Mouse (Mus musculus): ENCODE results near the gene Pcnt.

Gene Pcnt

DNA sequence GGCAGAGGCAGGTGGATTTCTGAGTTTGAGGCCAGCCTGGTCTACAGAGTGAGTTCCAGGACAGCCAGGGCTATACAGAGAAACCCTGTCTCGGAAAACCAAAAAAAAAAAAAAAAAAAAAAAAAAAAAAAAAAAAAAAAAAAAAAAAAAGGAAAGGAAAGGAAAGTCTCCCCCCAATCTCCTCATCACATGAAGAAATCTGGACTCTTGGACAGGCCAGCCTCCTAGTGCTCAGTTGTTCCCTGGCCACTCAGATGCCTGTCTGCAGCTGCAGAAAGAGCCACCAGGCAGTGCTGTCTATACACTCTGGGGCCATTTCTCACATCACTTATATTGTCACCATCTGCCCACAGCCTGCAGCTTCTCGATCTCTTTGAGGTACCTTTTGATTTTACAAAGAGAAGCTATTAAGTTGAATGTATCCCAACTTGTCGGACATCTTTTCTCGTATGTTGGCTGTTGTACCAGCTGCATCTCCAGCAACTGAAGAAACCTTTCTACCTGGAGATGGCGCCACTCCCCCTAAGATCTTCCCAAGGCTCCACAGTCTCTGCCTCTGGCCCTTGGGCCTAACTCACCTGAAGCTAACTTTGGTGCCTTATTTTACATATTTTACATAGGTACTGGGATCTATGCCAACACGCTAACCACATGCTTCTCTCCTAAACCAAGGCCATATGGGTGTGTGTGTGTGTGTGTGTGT is 116.1 kb downstream of the Pcnt start:
- no peak for ATAC-seq (ENCODE audit: insufficient number of reproducible peaks, low FRiP score, low TSS enrichment)

DNA sequence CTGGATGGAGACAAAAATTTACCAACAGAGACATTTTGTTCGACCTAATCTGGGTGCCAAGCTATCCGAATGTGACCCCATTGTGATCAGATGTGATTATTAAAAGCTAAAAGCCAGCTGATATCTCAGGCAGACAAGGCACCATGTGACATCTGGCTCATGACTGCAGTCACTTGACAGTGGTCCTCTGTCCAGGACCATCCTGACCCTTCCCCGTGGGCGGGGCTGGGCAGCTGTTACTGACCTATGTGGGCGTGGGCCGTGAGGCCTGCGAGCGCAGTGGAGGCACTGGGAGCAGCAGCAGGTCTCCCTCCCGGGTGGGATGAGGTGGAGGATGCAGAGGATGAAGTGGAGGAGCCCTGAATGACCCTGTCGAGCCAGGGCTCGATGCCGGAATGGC is 125.0 kb downstream of the Pcnt start:
- ATAC-seq (ENCODE audit: insufficient number of reproducible peaks, low FRiP score, low TSS enrichment), result no peak

DNA sequence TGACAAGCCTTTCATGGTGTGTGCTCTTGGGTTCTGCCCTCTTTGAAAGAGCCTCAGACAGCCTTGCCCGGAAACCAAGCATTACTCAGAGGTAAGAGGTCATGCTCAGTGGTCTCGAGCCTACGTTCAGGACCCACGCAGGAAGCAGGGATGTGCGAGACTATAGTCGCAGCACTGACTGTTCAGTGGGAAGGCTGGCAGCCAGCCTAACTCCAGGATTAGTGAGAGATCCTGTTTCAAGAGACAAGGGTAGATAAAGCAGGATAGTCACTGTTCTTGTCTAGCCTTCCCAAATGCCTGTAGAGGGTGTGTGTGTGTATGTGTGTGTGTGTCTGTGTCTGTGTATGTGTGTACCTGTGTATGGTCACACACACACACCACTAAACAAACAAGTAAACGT is 126.4 kb downstream of the Pcnt start:
- no peak for ATAC-seq (ENCODE audit: insufficient number of reproducible peaks, low FRiP score, low TSS enrichment)

DNA sequence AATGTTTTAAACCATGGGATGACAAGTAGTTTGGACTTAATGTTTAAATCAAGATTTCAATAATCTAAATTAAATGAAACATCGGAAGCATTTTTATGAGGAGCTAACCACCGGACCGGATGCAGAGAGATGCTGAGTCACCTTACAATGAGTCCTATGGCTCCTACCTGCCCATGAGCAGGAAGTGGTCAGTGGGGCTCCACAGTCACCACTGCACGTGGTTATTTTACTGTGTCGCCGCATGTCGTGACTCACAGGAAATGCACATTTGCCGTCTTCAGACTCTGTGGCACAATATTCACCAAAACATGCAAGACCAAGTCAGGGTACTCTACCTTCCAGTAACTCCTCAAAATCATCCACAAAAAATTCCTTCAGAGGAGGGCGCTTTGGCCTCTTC is 135.8 kb downstream of the Pcnt start:
- ATAC-seq (ENCODE audit: insufficient number of reproducible peaks, low FRiP score, low TSS enrichment), result no peak

Data from cerebellum, adult (tissue).